ENCODE assay signal across 8 mouse cellular contexts in genomic region chr5:4755326-4755725, GRCm38 (mm10). TPM values are rescaled to one million over a fixed set of nuclear protein-coding genes. Genes with fewer than 3 reads are reported as not detected.
DNase-seq lines count a peak whose midpoint lies in the region; ATAC-seq and TF ChIP-seq lines count a peak whose summit lies in the region.

No protein-coding gene starts in this region.

- peak; percentile 11 for DNase-seq in adrenal gland, postnatal 10 days
- no peak for DNase-seq in adrenal gland, postnatal 25 days
- DNase-seq in liver, embryonic 11.5 days (ENCODE audit: low spot score): no peak
- no peak for DNase-seq in liver
- DNase-seq in kidney, adult 11 months: no peak

- H3K9me3 ChIP-seq in liver, embryonic 11.5 days (ENCODE audit: control insufficient read depth, low read length): no peaks in the 10 kb centered on the region
- H3K9me3 ChIP-seq in intestine, postnatal 0 days (ENCODE audit: control insufficient read depth): no peaks in the 10 kb centered on the region
- no peaks in the 10 kb centered on the region for H3K9me3 ChIP-seq in neural tube, embryonic 14.5 days (ENCODE audit: control insufficient read depth, low read length)

- 41% methylated on average over 11 of the region's 11 CpGs for WGBS in liver, embryonic 11.5 days
- WGBS in intestine, postnatal 0 days: 52% methylated on average over 11 of the region's 11 CpGs
- WGBS in neural tube, embryonic 14.5 days: 37% methylated on average over 11 of the region's 11 CpGs

- TF ChIP-seq CTCF in intestine, postnatal 0 days (IDR thresholded peaks at IDR 0.05; ENCODE audit: low read depth): no peak

- H3K36me3 ChIP-seq in liver, embryonic 11.5 days (ENCODE audit: control insufficient read depth, insufficient read depth, low read length): no peaks in the 10 kb centered on the region
- H3K36me3 ChIP-seq in intestine, postnatal 0 days (ENCODE audit: control insufficient read depth, insufficient read depth): no peaks in the 10 kb centered on the region
- no peaks in the 10 kb centered on the region for H3K36me3 ChIP-seq in neural tube, embryonic 14.5 days (ENCODE audit: control insufficient read depth, insufficient read depth, low read length)

- H3K4me2 ChIP-seq in liver, embryonic 11.5 days: peak overlapping the region; percentile 74
- peak overlapping the region; percentile 83 for H3K4me2 ChIP-seq in intestine, postnatal 0 days (replicated peaks; ENCODE audit: low read depth)
- peak overlapping the region; percentile 98 for H3K4me2 ChIP-seq in neural tube, embryonic 14.5 days (ENCODE audit: low read depth, low read length)

- H3K27ac ChIP-seq in liver, embryonic 11.5 days (ENCODE audit: low read depth, low read length): no peak overlapping the region
- no peak overlapping the region for H3K27ac ChIP-seq in intestine, postnatal 0 days (ENCODE audit: low read depth, low read length)
- H3K27ac ChIP-seq in neural tube, embryonic 14.5 days (ENCODE audit: low read depth, low read length): no peak overlapping the region

- 0 out of 2 replicates have a peak overlapping the region, but pooled peaks have one; percentile 25 for H3K9ac ChIP-seq in liver, embryonic 11.5 days (ENCODE audit: low read depth, low read length)
- no peak overlapping the region for H3K9ac ChIP-seq in intestine, postnatal 0 days (ENCODE audit: low read depth, low read length)
- H3K9ac ChIP-seq in neural tube, embryonic 14.5 days (replicated peaks; ENCODE audit: low read depth, low read length): no peak overlapping the region; the same call in 1 of the 2 replicates

- no peak for ATAC-seq in liver, embryonic 11.5 days (replicated peaks; ENCODE audit: low FRiP score)
- no peak for ATAC-seq in intestine, postnatal 0 days
- no peak for ATAC-seq in neural tube, embryonic 14.5 days (ENCODE audit: low read depth)
- no peak for ATAC-seq in megakaryocyte, adult 5-6 weeks (ENCODE audit: poor library complexity, severe bottlenecking)

- no peaks in the 10 kb centered on the region; the same call in 1 of the 2 replicates for H3K4me1 ChIP-seq in liver, embryonic 11.5 days (replicated peaks; ENCODE audit: control insufficient read depth, insufficient read depth, low read length)
- H3K4me1 ChIP-seq in intestine, postnatal 0 days (replicated peaks; ENCODE audit: control insufficient read depth, insufficient read depth, low read length): no peaks in the 10 kb centered on the region
- H3K4me1 ChIP-seq in neural tube, embryonic 14.5 days (ENCODE audit: control insufficient read depth, insufficient read depth, low read length): peaks cover 11% of the 10 kb centered on the region; the same call in 1 of the 2 replicates

- peaks cover 42% of the 10 kb centered on the region for H3K27me3 ChIP-seq in liver, embryonic 11.5 days (replicated peaks; ENCODE audit: control insufficient read depth, insufficient read depth, low read length)
- 0 out of 2 replicates have a peak, but pooled peaks cover 12% of the 10 kb centered on the region for H3K27me3 ChIP-seq in intestine, postnatal 0 days (replicated peaks; ENCODE audit: control insufficient read depth, insufficient read depth, low read length)
- H3K27me3 ChIP-seq in neural tube, embryonic 14.5 days (ENCODE audit: control insufficient read depth, insufficient read depth, low read length): peaks cover 2% of the 10 kb centered on the region

- H3K4me3 ChIP-seq in liver, embryonic 11.5 days (ENCODE audit: low read depth, low read length): peak overlapping the region; percentile 66
- H3K4me3 ChIP-seq in intestine, postnatal 0 days (ENCODE audit: low read depth, low read length): peak overlapping the region; percentile 70
- peak overlapping the region; percentile 85 for H3K4me3 ChIP-seq in neural tube, embryonic 14.5 days (ENCODE audit: low read depth, low read length)

RNA-seq across cellular contexts. Expression of gene Fzd1, which starts 2.5 kb away (rescaled TPM):
- 10 to 100 TPM; 17.5 to 20.9 TPM for total RNA-seq in adrenal gland, postnatal 10 days (2021)
- total RNA-seq in adrenal gland, postnatal 25 days (2021): 16.7 and 17.8 TPM in 2 replicates
- polyA plus RNA-seq in liver, embryonic 11.5 days (2014; fragmentation: Nextera tagmentation; extraction: Ambion mirVana): 14.7 and 17.8 TPM in 2 replicates
- 9.0 and 9.4 TPM in 2 replicates for polyA plus RNA-seq in intestine, postnatal 0 days (2015; fragmentation: Nextera tagmentation; extraction: Ambion mirVana)
- 8.1 and 11.5 TPM in 2 replicates for polyA plus RNA-seq in neural tube, embryonic 14.5 days (2014; fragmentation: Nextera tagmentation; extraction: Ambion mirVana)
- 0.39 and 1.2 TPM in 2 replicates for total RNA-seq in megakaryocyte, adult 5-6 weeks (2015)
- total RNA-seq in megakaryocyte, adult 5-6 weeks (2017): 0.08 and 0.48 TPM in 2 replicates
